Mouse (Mus musculus) lung, adult 18-20 months (tissue): ENCODE results near the gene Nrg4.
"Not testable (repeated sequence)": the region's sequence is repeated elsewhere in the genome, so short reads cannot be mapped to it uniquely, and the experiment has no call there.

Source experiments
- DNase-seq, 2 experiments: peaks; one replicate each; pipeline ENCODE4 v3.0.0; 2022; ENCODE audit warnings: mixed read lengths in 2 of 2

Nrg4 gene

DNA sequence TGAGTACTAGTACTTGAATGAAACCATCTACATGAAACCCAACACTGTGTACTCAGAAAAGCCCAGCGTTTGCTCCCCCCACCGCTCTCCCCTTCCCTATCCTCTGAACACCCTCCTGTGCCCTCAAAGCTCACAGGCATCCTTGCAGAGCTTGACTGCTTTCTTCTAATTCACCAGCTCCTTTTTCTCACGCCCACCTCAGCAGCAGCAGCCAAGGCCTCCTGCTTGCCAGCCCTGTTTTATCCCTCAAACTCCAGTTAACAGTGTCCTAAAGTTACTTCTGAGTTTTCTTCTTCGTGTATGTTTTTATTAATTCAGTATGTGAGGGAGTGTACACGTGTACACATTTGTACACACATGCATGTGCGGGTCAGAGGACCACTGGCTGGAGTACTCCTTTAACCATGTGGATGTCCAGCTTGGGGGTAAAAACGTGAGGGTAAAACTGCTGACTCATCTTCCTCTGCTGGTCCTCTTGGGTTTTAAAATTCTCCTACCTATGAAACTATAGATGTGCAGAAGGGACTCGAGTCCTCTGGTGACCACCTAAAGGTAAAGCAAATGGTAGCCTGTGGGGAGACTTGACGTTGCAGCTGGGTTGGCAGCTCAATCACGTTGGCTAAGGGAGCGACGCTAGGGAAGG lies 12.9 kb downstream of the Nrg4 start:
- no peak for DNase-seq

- DNase-seq, result peak; percentile 60 to 72
Observed at GRCm38 (mm10) chr9:55311560-55311959, 15.1 kb downstream of the Nrg4 start.

DNA sequence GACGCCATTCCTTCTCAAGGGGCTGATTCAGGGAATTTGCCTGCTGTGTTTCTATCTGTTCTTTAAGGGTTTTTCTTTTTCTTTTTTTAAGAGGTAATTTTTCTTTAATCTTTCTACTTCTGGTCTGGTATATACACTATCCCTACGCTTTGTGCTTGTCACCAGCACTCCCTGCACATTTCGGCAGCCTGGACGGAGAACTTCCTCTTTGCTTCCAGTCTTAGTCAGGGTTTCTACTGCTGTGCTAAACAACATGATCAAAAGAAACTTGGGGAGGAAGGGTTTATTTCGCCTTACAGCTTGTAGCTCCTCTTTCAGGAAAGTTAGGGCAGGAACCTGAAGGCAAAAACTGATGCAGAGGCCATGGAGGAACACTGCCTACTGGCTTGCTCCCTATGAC lies 18.2 kb downstream of the Nrg4 start:
- no peak for DNase-seq

DNA sequence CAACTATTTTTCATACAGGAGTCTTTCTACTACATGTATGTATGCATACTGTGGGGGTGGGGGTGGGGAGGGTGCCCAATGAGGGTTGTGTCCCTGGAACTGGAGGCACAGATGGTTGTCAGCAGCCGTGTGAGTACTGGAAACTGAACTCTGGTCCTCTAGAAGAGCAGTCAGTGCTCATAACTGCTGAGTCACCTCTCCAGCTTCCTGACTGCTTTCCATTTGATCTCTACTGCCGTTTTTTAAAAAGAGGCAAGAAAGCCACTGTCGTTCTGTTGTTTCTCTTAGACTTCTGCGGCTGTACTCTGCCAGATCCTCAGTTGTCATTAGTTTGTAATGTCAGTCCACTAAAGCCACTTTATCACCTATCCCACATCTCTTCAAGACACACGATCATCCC lies 19.1 kb downstream of the Nrg4 start:
- no peak for DNase-seq

DNA sequence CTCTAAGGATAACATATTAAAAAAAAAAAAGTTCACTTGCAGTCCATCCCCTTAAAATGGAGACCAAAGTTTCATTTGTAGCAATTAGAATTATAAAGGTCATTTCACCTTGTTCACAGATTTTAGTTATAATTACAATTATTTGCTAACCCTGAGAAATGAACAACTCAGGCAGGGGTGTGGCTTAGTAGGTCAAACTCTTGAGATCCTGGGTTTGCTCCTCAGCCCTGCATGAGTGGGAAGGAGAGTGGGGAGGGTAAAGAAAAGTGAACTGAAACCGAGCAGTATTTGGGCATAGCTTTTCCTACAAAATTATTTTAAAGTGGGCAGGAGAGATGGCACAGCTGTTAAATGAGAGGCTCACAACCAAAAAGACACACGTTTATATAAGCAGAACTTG lies 19.6 kb downstream of the Nrg4 start:
- no peak for DNase-seq

DNA sequence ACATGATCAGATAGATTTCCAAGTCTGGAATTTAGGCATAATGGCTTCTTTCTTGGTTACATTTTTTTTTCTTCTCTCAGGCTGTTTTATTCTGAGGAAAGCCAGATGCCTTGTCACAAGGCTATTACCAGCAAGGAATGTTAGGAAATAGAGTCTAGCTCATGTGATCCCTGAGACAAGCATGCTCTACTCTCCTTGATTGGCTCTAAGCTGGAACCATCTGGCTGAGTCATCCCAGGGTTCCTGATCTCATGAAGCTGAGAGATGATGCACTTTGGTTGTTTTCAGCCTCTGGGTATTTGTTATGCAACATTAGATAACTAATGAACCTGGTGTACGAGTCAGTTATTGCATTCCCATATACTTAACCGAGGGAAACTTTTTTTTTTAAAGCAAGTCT lies 30.4 kb downstream of the Nrg4 start:
- DNase-seq, result peak in 1 of 2 experiments; percentile 26

GRCm38 (mm10) chr9:55291966-55292365 lies 34.7 kb downstream of the Nrg4 start:
- DNase-seq, result no peak

GRCm38 (mm10) chr9:55289475-55290198 lies 37.0 kb downstream of the Nrg4 start:
- DNase-seq, result peak; percentile 43 to 67

- no peak for DNase-seq
Observed at GRCm38 (mm10) chr9:55285197-55285596, 41.4 kb downstream of the Nrg4 start.

- peak; percentile 82 to 87 for DNase-seq
Observed at GRCm38 (mm10) chr9:55283516-55283915, 43.1 kb downstream of the Nrg4 start.

- no peak for DNase-seq
Observed at GRCm38 (mm10) chr9:55279114-55279825, 47.4 kb downstream of the Nrg4 start.

GRCm38 (mm10) chr9:55277562-55277961 lies 49.1 kb downstream of the Nrg4 start:
- DNase-seq, result peak; percentile 60 to 65

GRCm38 (mm10) chr9:55273906-55274305 lies 52.7 kb downstream of the Nrg4 start:
- no peak for DNase-seq

GRCm38 (mm10) chr9:55271960-55272560 lies 54.6 kb downstream of the Nrg4 start:
- DNase-seq, result no peak

DNA sequence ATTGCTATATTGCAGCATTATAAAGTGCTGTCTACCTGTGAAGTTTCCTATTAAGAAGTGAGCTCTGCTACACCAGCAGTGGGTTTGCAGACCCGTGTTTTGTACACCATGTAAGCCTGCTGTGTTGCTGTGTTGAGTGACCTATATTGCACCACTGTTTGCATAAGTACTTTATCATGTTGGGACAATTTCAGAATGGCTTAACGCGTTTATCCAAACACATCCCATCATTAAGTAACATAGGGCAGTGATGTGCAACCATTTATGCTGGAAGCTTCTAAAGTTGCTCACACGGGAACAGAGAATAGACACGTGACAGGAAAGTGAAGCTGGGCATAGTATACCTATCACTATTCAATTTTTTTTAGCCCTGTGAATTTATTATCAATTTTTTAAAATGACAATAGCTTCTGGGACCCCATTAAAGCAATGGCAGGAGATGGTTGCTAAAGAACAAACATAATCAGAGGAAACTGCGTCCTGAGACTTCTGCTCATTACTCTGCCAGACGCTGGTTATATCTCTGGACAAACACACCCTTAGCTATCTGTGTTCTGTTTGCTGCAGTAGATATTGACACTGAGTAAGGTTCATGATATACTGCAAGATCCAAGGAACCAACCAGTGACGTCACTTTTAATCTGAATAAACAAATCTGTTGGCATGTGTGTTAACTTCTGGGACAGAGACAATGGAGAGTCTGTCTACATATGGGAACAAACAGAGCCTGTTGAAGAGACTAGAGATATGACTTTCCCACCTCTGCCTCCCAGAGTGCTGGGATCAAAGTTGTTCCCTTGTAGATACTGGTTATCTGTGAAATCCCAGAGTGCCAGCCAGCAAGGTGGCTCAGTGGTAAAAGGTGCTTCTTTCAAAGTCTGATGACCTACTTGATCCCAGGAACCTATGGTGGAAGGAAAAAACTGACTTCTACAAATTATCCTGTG lies 62.0 kb downstream of the Nrg4 start:
- no peak for DNase-seq

DNA sequence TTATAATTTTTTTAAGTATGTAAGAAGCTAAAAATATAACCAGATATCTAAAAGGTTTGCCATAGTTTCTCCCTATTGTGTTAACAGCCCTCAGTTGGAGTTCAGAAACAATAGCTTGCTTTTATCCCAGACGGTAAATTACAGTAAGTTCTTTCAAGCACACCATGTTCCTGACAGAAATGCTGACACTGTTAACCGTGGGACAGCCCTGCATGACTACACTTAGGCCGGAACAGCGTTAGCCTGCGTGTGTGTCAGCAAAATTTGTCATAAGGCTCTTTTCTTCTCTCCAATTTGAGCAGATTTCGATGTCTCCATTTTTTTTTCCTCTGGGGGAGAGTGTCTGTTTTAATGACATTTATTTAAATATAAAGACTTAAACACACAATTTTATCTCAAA lies 66.9 kb downstream of the Nrg4 start:
- DNase-seq, result no peak

GRCm38 (mm10) chr9:55257105-55257504 lies 69.5 kb downstream of the Nrg4 start:
- no peak for DNase-seq

DNA sequence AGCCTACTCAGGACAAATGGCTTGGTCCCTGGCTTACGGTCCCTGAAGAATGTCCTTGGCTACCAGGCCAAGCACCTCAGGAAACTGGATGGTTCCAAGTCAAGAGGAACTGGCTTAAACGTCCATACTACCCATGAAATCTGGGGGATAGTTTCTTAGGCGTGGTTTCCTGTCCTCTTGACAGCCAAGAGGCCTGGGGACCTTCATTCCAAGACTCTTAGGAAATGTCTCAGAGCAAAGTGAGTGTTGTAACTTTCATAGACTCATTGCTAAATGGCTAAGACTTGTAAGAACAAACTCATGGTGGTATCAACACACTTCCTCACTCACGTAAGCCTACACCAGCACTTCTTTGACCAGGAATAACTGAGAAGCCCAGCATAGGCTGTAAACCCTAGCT lies 71.0 kb downstream of the Nrg4 start:
- DNase-seq, result peak in 1 of 2 experiments; percentile 23

GRCm38 (mm10) chr9:55255056-55255455 lies 71.6 kb downstream of the Nrg4 start:
- no peak for DNase-seq

- no peak for DNase-seq
Observed at GRCm38 (mm10) chr9:55253849-55254248, 72.8 kb downstream of the Nrg4 start.

DNA sequence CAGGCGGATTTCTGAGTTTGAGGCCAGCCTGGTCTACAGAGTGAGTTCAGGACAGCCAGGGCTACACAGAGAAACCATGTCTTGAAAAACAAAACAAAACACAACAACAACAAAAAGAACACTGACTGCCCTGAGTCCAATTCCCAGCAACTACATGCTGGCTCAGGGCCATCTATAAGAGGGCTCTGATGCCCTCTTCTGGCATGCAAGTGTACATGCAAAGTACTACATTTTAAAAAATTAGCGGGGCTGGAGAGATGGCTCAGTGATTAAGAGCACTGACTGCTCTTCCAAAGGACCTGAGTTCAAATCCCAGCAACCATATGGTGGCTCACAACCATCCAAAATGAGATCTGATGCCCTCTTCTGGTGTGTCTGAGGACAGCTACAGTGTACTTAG lies 74.5 kb downstream of the Nrg4 start:
- DNase-seq, result not testable (repeated sequence)

GRCm38 (mm10) chr9:55250595-55251247 lies 75.9 kb downstream of the Nrg4 start:
- DNase-seq, result no peak
